Mouse (Mus musculus) CH12.LX (cell line): Measurements from ENCODE around the gene Cxadr. TPM values are rescaled to one million over a fixed set of nuclear protein-coding genes. Genes with fewer than 3 reads are reported as not detected.

Source experiments
- DNase-seq: peaks from one replicate; pipeline ENCODE4 v3.0.0-alpha.2; 2013; ENCODE audit errors: extremely low read depth
- H3K27ac ChIP-seq: 2 replicates; pipeline ENCODE4 v1.5.1; 2012; ENCODE audit warnings: low read depth, mild to moderate bottlenecking, control low read depth, moderate library complexity; ENCODE audit not compliant: insufficient read depth
- H3K27me3 ChIP-seq: replicated peaks from 2 replicates; pipeline ENCODE3; 2012; ENCODE audit warnings: inconsistent platforms
- H3K36me3 ChIP-seq, 2 experiments: replicated peaks in 1 of 2; 2 replicates each; pipeline versions ENCODE3 to v1.6.1; 2012; ENCODE audit warnings: inconsistent platforms in 1 of 2, low read length in 1 of 2, mild to moderate bottlenecking in 1 of 2, mixed read lengths in 1 of 2, moderate library complexity in 1 of 2; ENCODE audit not compliant: control insufficient read depth in 1 of 2, insufficient read depth in 1 of 2
- H3K4me1 ChIP-seq, 2 experiments: 2 replicates each; pipeline ENCODE4 v1.6.1; 2012; ENCODE audit warnings: inconsistent platforms in 1 of 2, moderate library complexity in 1 of 2; ENCODE audit not compliant: insufficient read depth in 2 of 2, control insufficient read depth in 1 of 2
- H3K4me2 ChIP-seq: 2 replicates; pipeline ENCODE4 v1.6.1; 2012; ENCODE audit warnings: low read depth, mild to moderate bottlenecking, control low read depth; ENCODE audit not compliant: poor library complexity, insufficient read depth, severe bottlenecking
- H3K4me3 ChIP-seq, 3 experiments: fragments of 150-350 bp in 1 of 3; sonication (generic) in 1 of 3; replicated peaks in 1 of 3; 2 replicates each; pipeline versions ENCODE3 to v1.5.1; 2011 to 2012; ENCODE audit warnings: low read depth in 2 of 3, low read length in 2 of 3, mild to moderate bottlenecking in 2 of 3, moderate library complexity in 2 of 3, control low read depth in 1 of 3, improper control_type of control experiment in 1 of 3, inconsistent platforms in 1 of 3, mixed read lengths in 1 of 3; ENCODE audit not compliant: poor library complexity in 1 of 3
- H3K79me2 ChIP-seq: replicated peaks from 2 replicates; pipeline ENCODE4 v1.6.1; 2012; ENCODE audit warnings: mild to moderate bottlenecking, moderate library complexity; ENCODE audit not compliant: control insufficient read depth, poor library complexity, insufficient read depth, severe bottlenecking; ENCODE audit errors: extremely low read depth
- H3K9ac ChIP-seq: 2 replicates; pipeline ENCODE4 v1.6.1; 2012; ENCODE audit warnings: low read depth, mild to moderate bottlenecking, control low read depth, moderate library complexity; ENCODE audit not compliant: insufficient read depth
- H3K9me3 ChIP-seq: replicated peaks from 2 replicates; pipeline ENCODE3; 2012; ENCODE audit warnings: low read length, inconsistent platforms, mixed read lengths
- BHLHE40 ChIP-seq: IDR thresholded peaks from 2 replicates; pipeline ENCODE4 v1.6.1; 2011; ENCODE audit warnings: mild to moderate bottlenecking, low read depth, low read length, improper control_type of control experiment
- CHD1 ChIP-seq: IDR thresholded peaks from 2 replicates; pipeline ENCODE4 v1.6.1; 2012; ENCODE audit warnings: low read depth, low read length, improper control_type of control experiment, inconsistent platforms
- CHD2 ChIP-seq: IDR thresholded peaks from 2 replicates; pipeline ENCODE4 v1.6.1; 2011; ENCODE audit warnings: low read length, improper control_type of control experiment
- CTCF ChIP-seq, 2 experiments: IDR thresholded peaks in 1 of 2; conservative IDR thresholded peaks in 1 of 2; 2 replicates each; pipeline ENCODE4 v1.5.1; 2011 to 2012; ENCODE audit warnings: low read depth in 2 of 2, low read length in 2 of 2, improper control_type of control experiment in 1 of 2, inconsistent platforms in 1 of 2, mild to moderate bottlenecking in 1 of 2, moderate library complexity in 1 of 2
- E2F4 ChIP-seq: IDR thresholded peaks from 2 replicates; pipeline ENCODE4 v1.6.1; 2011; ENCODE audit warnings: low read depth, low read length, improper control_type of control experiment; ENCODE audit not compliant: insufficient replicate concordance
- EP300 ChIP-seq: IDR thresholded peaks from 2 replicates; pipeline ENCODE4 v1.6.1; 2011; ENCODE audit warnings: low read length, improper control_type of control experiment
- ETS1 ChIP-seq: conservative IDR thresholded peaks from 2 replicates; pipeline ENCODE4 v1.6.1; 2012; ENCODE audit warnings: low read depth, mild to moderate bottlenecking, inconsistent platforms, low read length, improper control_type of control experiment, moderate library complexity
- GABPA ChIP-seq: IDR thresholded peaks from 2 replicates; pipeline ENCODE4 v1.6.1; 2012; ENCODE audit warnings: low read depth, low read length, improper control_type of control experiment, inconsistent platforms; ENCODE audit not compliant: insufficient replicate concordance
- HCFC1 ChIP-seq: IDR thresholded peaks from 2 replicates; pipeline ENCODE4 v1.6.1; 2012; ENCODE audit warnings: low read depth, mild to moderate bottlenecking, inconsistent platforms, low read length, improper control_type of control experiment
- IRF4 ChIP-seq: IDR thresholded peaks from 2 replicates; pipeline ENCODE4 v1.6.1; 2014; ENCODE audit warnings: low read depth, mild to moderate bottlenecking, inconsistent platforms, low read length, improper control_type of control experiment
- JUN ChIP-seq: IDR thresholded peaks from 2 replicates; pipeline ENCODE4 v1.6.1; 2011; ENCODE audit warnings: low read depth, mild to moderate bottlenecking, low read length, improper control_type of control experiment, moderate library complexity; ENCODE audit not compliant: insufficient read depth
- JUND ChIP-seq: conservative IDR thresholded peaks from 2 replicates; pipeline ENCODE4 v1.6.1; 2011; ENCODE audit warnings: low read depth, low read length, improper control_type of control experiment
- MAZ ChIP-seq: IDR thresholded peaks from 2 replicates; pipeline ENCODE4 v1.6.1; 2012; ENCODE audit warnings: low read depth, mild to moderate bottlenecking, inconsistent platforms, low read length, improper control_type of control experiment, moderate library complexity
- MEF2A ChIP-seq: IDR thresholded peaks from 2 replicates; pipeline ENCODE4 v1.6.1; 2014; ENCODE audit warnings: low read depth, mild to moderate bottlenecking, inconsistent platforms, low read length, improper control_type of control experiment, borderline replicate concordance
- MYC ChIP-seq: IDR thresholded peaks from 2 replicates; pipeline ENCODE4 v1.6.1; 2011; ENCODE audit warnings: low read depth, mild to moderate bottlenecking, improper control_type of control experiment, low read length
- NELFE ChIP-seq: IDR thresholded peaks from 2 replicates; pipeline ENCODE4 v1.6.1; 2011; ENCODE audit warnings: low read depth, low read length, improper control_type of control experiment
- PAX5 ChIP-seq: IDR thresholded peaks from 2 replicates; pipeline ENCODE4 v1.6.1; 2012; ENCODE audit warnings: low read length, inconsistent platforms, mixed read lengths
- POLR2A ChIP-seq: IDR thresholded peaks from 2 replicates; pipeline ENCODE4 v1.6.1; 2011; ENCODE audit warnings: low read depth, mild to moderate bottlenecking, improper control_type of control experiment, low read length
- POLR2AphosphoS2 ChIP-seq: IDR thresholded peaks from 2 replicates; pipeline ENCODE4 v1.6.1; 2011; ENCODE audit warnings: low read depth, low read length, improper control_type of control experiment
- RAD21 ChIP-seq: IDR thresholded peaks from 2 replicates; pipeline ENCODE4 v1.6.1; 2011; ENCODE audit warnings: low read depth, mild to moderate bottlenecking, low read length, improper control_type of control experiment, moderate library complexity
- RCOR1 ChIP-seq: conservative IDR thresholded peaks from 2 replicates; pipeline ENCODE4 v1.6.1; 2012; ENCODE audit warnings: low read depth, mild to moderate bottlenecking, inconsistent platforms, low read length, improper control_type of control experiment
- SIN3A ChIP-seq: IDR thresholded peaks from 2 replicates; pipeline ENCODE4 v1.6.1; 2012; ENCODE audit warnings: low read length, improper control_type of control experiment, inconsistent platforms
- SMC3 ChIP-seq: IDR thresholded peaks from 2 replicates; pipeline ENCODE4 v1.6.1; 2011; ENCODE audit warnings: low read depth, low read length, improper control_type of control experiment
- TBP ChIP-seq: conservative IDR thresholded peaks from 2 replicates; pipeline ENCODE4 v1.6.1; 2011; ENCODE audit warnings: low read depth, low read length, improper control_type of control experiment
- TCF12 ChIP-seq: IDR thresholded peaks from 2 replicates; pipeline ENCODE4 v1.6.1; 2014; ENCODE audit warnings: low read depth, mild to moderate bottlenecking, inconsistent platforms, low read length, improper control_type of control experiment
- USF1 ChIP-seq: IDR thresholded peaks from 2 replicates; pipeline ENCODE4 v1.6.1; 2014; ENCODE audit warnings: low read depth, mild to moderate bottlenecking, inconsistent platforms, low read length, improper control_type of control experiment
- USF2 ChIP-seq: conservative IDR thresholded peaks from 2 replicates; pipeline ENCODE4 v1.6.1; 2011; ENCODE audit warnings: low read depth, low read length, improper control_type of control experiment
- ZC3H11A ChIP-seq: IDR thresholded peaks from 2 replicates; pipeline ENCODE4 v1.6.1; 2012; ENCODE audit warnings: low read depth, mild to moderate bottlenecking, inconsistent platforms, low read length, improper control_type of control experiment
- ZKSCAN1 ChIP-seq: IDR thresholded peaks from 2 replicates; pipeline ENCODE4 v1.6.1; 2012; ENCODE audit warnings: low read depth, inconsistent platforms, low read length, improper control_type of control experiment, borderline replicate concordance
- ZNF384 ChIP-seq: IDR thresholded peaks from 2 replicates; pipeline ENCODE4 v1.6.1; 2012; ENCODE audit warnings: low read depth, low read length, improper control_type of control experiment, inconsistent platforms
- dilution Hi-C: fragments of 300-500 bp; cut with MboI; formaldehyde crosslinking; loops from 2 replicates; pipeline ENCODE4 v1.14.3; 2020; ENCODE audit warnings: low sequenced_read_pairs; ENCODE audit not compliant: extremely low pct_unique_long_range_greater_than_20kb, extremely low pct_ligation_motif_present
- in situ Hi-C: fragments of 300-500 bp; cut with MboI; formaldehyde crosslinking; loops from 3 replicates; pipeline ENCODE4 v1.14.3; 2019; ENCODE audit warnings: low sequenced_read_pairs, low pct_ligation_motif_present, low pct_unique_long_range_greater_than_20kb, mixed read lengths
- polyA plus RNA-seq: library from polyadenylated mRNA; unstranded; fragments of >175 nt; gene quantifications from 2 replicates; pipeline ENCODE4 v1.2.1, GENCODE M21; 2012; ENCODE audit warnings: low read depth; ENCODE audit not compliant: insufficient read length
- total RNA-seq, 2 experiments: library from RNA; depleted of rRNA; stranded (reverse); fragments of 300-350 nt in 1 of 2; fragments of >200 nt in 1 of 2; gene quantifications; 2 replicates each; pipeline ENCODE4 v1.2.3; 2012 to 2014

The Cxadr gene
- total and polyA plus RNA-seq, 3 experiments = 0.76 TPM; not detected in 2

DNA sequence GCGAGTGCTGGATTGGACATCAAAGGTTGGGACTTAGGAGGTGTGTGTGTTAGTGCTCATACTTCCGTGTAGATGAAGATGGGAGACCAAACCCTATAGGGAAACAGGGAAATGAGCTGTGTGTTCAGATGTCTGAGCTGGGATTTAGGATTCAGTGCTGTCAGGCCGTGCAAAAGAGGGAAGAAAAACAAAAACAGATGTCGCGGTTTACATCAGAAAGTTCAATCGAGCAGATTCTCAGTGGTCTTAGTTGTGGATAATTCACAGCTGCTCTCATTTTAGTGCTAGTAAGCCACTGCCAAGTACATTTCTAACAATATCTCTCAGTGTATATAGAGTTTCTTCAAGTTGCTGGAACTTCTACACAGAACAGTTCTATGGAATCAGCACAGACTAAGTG lies 42.5 kb downstream of the Cxadr start:
- Histone ChIP-seq H3K36me3 (peaks cover 5 to 40% of the 10 kb centered on the region in 2 experiments), H3K4me1 (peaks cover 0 to 3% of the 10 kb centered on the region in 2 experiments; a peak in 1 of 4 replicates), H3K9ac (no peak overlapping the region), H3K4me2 (no peak overlapping the region), H3K4me3 (no peak overlapping the region), H3K27me3 (no peaks in the 10 kb centered on the region), H3K27ac (no peak overlapping the region), H3K79me2 (no peaks in the 10 kb centered on the region), H3K9me3 (no peaks in the 10 kb centered on the region)
- dilution Hi-C loops = no loop called here
- in situ Hi-C loops = no loop called here
- DNase-seq = no peak
- TF ChIP-seq CHD1 = no peak
- TF ChIP-seq MYC = no peak
- no peak for TF ChIP-seq RCOR1
- TF ChIP-seq PAX5 = no peak
- no peak for TF ChIP-seq ETS1
- no peak for TF ChIP-seq ZKSCAN1
- no peak for TF ChIP-seq POLR2A
- no peak for TF ChIP-seq POLR2AphosphoS2
- TF ChIP-seq ZC3H11A = no peak
- no peak for TF ChIP-seq SMC3
- TF ChIP-seq EP300 = no peak
- no peak for TF ChIP-seq MEF2A
- TF ChIP-seq USF2 = no peak
- no peak for TF ChIP-seq IRF4
- TF ChIP-seq JUND = no peak
- no peak for TF ChIP-seq BHLHE40
- no peak for TF ChIP-seq USF1
- no peak for TF ChIP-seq CHD2
- TF ChIP-seq ZNF384 = no peak

DNA sequence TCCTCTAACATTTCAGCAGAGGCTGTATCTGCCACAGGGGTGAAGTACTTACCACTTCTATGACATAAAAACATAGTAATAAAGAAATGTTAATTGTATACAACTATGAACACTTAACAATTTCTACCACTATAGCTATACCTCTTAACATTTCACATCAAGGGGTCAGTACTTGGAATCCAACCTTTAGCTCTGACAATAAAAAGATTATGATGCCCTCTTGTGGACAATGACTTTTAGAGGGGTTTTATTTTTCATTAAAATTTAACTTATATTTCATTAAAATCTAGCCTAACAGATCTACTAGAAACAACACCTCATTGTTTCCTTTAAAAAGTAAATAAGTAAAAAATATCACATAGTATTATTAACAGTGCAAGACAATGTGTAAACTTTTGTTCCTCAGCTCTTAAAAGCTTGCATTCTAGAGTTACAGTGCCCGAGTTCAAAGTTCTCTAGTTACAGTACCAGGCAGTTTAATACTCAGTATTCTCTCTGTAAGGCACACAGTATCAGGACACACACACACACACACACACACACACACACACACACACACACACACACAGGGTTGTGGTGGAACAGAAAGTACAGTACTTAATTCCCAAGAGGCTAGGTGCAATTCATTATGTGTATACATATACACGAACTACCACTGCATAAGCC lies 45.5 kb downstream of the Cxadr start:
- no peak overlapping the region for H3K4me2 ChIP-seq
- no peak overlapping the region for H3K9ac ChIP-seq
- H3K27ac ChIP-seq = no peak overlapping the region
- no peaks in the 10 kb centered on the region for H3K9me3 ChIP-seq
- dilution Hi-C loops = no loop called here
- H3K27me3 ChIP-seq = no peaks in the 10 kb centered on the region
- no peak overlapping the region for H3K4me3 ChIP-seq
- in situ Hi-C loops = no loop called here
- no peak for DNase-seq
- H3K79me2 ChIP-seq = no peaks in the 10 kb centered on the region
- H3K36me3 ChIP-seq = peaks cover 11 to 48% of the 10 kb centered on the region in 2 experiments
- TF ChIP-seq MYC (no peak), CTCF (conservative IDR thresholded peaks at IDR 0.05 in 1 of 2, IDR thresholded peaks at IDR 0.05 in 1 of 2; ENCODE audit: low read depth in 2 of 2, low read length in 2 of 2) (peak in 1 of 2 experiments; percentile 38; a peak in 2 of 4 replicates), ZC3H11A (no peak), MAZ (no peak), SMC3 (peak; percentile 3; the same call in 1 of the 2 replicates), RAD21 (peak; percentile 34), E2F4 (no peak), GABPA (no peak), USF2 (no peak), TCF12 (no peak), HCFC1 (no peak), BHLHE40 (no peak), MEF2A (no peak), SIN3A (no peak), JUN (no peak), NELFE (no peak), USF1 (no peak), EP300 (no peak), TBP (no peak), PAX5 (no peak), CHD2 (no peak)
- H3K4me1 ChIP-seq = peaks cover 0 to 3% of the 10 kb centered on the region in 2 experiments; a peak in 1 of 4 replicates
